Mouse (Mus musculus) lung, embryonic 14.5 days (tissue): ENCODE data around the gene Fam168a. TPM values are rescaled to one million over a fixed set of nuclear protein-coding genes. Genes with fewer than 3 reads are reported as not detected.

Source experiments
- ATAC-seq: fragments of 200-750 bp; cut with Nextera tagmentation; 2 replicates; pipeline ENCODE4 v1.8.0; 2017; ENCODE audit warnings: mild to moderate bottlenecking, moderate TSS enrichment, moderate library complexity; ENCODE audit not compliant: insufficient read depth
- DNase-seq: peaks from one replicate; pipeline ENCODE4 v3.0.0-alpha.2; 2015
- H3K27ac ChIP-seq: fragments of 300-500 bp; sonication (generic); 2 replicates; pipeline ENCODE4 v1.5.1; 2014; ENCODE audit warnings: low read depth, mild to moderate bottlenecking, moderate library complexity
- H3K27me3 ChIP-seq: fragments of 300-500 bp; sonication (generic); 2 replicates; pipeline ENCODE4 v1.6.1; 2014; ENCODE audit warnings: low read length, control low read depth; ENCODE audit not compliant: insufficient read depth
- H3K36me3 ChIP-seq: fragments of 300-500 bp; sonication (generic); 2 replicates; pipeline ENCODE4 v1.6.1; 2014; ENCODE audit warnings: control low read depth; ENCODE audit not compliant: insufficient read depth
- H3K4me1 ChIP-seq: fragments of 300-500 bp; sonication (generic); 2 replicates; pipeline ENCODE4 v1.6.1; 2014; ENCODE audit warnings: antibody characterized with exemption, control low read depth; ENCODE audit not compliant: insufficient read depth
- H3K4me2 ChIP-seq: fragments of 300-500 bp; sonication (generic); 2 replicates; pipeline ENCODE4 v1.6.1; 2014; ENCODE audit warnings: mild to moderate bottlenecking
- H3K4me3 ChIP-seq: fragments of 300-500 bp; sonication (generic); 2 replicates; pipeline ENCODE4 v1.5.1; 2014; ENCODE audit warnings: low read depth, low read length
- H3K9ac ChIP-seq: fragments of 300-500 bp; sonication (generic); 2 replicates; pipeline ENCODE4 v1.6.1; 2014
- H3K9me3 ChIP-seq: fragments of 300-500 bp; sonication (generic); 2 replicates; pipeline ENCODE4 v1.6.1; 2016; ENCODE audit warnings: low read depth, low read length, control low read depth
- CTCF ChIP-seq: IDR thresholded peaks from 2 replicates; pipeline ENCODE4 v1.5.1; 2016; ENCODE audit warnings: antibody characterized with exemption, low read depth
- WGBS: fragments of 180-500 bp; shearing (Covaris S2); extraction: QIAGEN DNeasy Blood & Tissue Kit; methylation state at CpG from one replicate; pipeline ENCODE4 v1.1.7; 2014; 5-methylcytosine and 5-hydroxymethylcytosine counted together
- polyA plus RNA-seq: library from polyadenylated mRNA; unstranded; fragments of >200 nt; fragmentation: Nextera tagmentation; extraction: Ambion mirVana; gene quantifications from 2 replicates; pipeline ENCODE4 v1.2.1, GENCODE M21; 2014

The Fam168a gene
- polyA plus RNA-seq, 1 experiment from 2014 or later: 42.8 TPM

DNA sequence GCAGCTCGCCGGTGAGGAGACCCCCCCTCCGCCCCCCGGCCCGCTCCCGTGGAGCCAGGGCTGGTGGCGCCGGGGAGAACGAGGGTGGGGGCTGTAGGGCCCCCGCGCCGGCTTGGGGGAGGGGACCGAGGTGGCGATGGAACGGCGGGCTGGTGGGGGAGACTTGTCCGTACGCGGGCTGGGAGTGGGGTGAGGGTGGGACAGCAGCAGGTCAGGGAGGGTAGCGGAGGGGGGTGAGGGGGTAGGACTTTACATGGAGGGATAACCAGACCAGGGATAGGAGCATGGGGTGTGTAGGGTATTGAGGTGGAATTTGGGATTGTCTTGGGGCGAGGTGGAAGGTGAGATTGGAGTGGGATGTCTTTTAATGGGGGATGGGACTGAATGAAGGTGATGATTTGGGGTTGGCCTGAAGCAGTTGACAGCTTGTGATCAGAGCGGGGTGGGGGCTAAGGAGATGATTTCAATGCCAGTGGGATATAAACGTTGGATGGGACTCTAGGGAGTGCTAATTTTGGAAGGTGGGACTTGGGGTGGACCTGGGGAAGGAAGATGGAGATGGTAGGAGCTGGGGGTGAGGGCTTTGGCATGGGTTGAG lies 547 bp downstream of the Fam168a start:
- DNase-seq (no peak), ATAC-seq (peak; percentile 53)
- no peaks in the 10 kb centered on the region for H3K27me3 ChIP-seq
- H3K4me2 ChIP-seq: peak overlapping the region; percentile 84
- H3K27ac ChIP-seq: peak overlapping the region; percentile 98
- no peaks in the 10 kb centered on the region for H3K36me3 ChIP-seq
- H3K4me1 ChIP-seq: peaks cover 12% of the 10 kb centered on the region; the same call in 1 of the 2 replicates
- peak overlapping the region; percentile 93 for H3K9ac ChIP-seq
- peak overlapping the region; percentile 89 for H3K4me3 ChIP-seq
- 1% methylated on average over 23 of the region's 23 CpGs for WGBS
- no peak for TF ChIP-seq CTCF
- no peaks in the 10 kb centered on the region for H3K9me3 ChIP-seq

DNA sequence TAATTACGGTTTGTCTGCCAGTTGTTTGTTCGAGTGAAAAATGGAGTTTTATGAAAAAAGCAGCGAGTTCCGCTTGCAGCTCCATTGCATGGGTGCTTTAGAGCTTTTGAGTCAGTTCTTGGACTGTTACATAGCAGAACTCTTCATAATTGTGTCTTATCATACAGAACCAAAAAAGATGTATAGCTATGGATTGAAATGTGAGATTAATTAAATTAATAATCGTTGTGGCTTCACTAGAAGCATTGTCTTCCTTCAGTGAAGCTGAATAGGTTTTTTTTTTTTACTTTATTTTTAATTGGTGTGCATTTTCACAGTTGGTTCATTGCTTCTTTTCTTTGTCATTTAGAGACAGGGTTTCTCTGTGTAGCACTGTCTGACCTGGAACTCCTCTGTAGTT lies 12.3 kb downstream of the Fam168a start:
- no peaks in the 10 kb centered on the region for H3K27me3 ChIP-seq
- H3K4me3 ChIP-seq: no peak overlapping the region
- TF ChIP-seq CTCF: no peak
- no peak overlapping the region for H3K27ac ChIP-seq
- DNase-seq (no peak), ATAC-seq (no peak)
- no peaks in the 10 kb centered on the region for H3K4me1 ChIP-seq
- no peaks in the 10 kb centered on the region for H3K9me3 ChIP-seq
- H3K4me2 ChIP-seq: no peak overlapping the region
- no peak overlapping the region for H3K9ac ChIP-seq
- H3K36me3 ChIP-seq: no peaks in the 10 kb centered on the region
- WGBS: 92% methylated on average over 5 of the region's 5 CpGs

- Histone ChIP-seq H3K4me2 (no peak overlapping the region), H3K27me3 (no peaks in the 10 kb centered on the region), H3K9ac (no peak overlapping the region), H3K27ac (no peak overlapping the region), H3K9me3 (no peaks in the 10 kb centered on the region), H3K4me3 (no peak overlapping the region), H3K4me1 (no peaks in the 10 kb centered on the region), H3K36me3 (no peaks in the 10 kb centered on the region)
- DNase-seq: no peak
- ATAC-seq: no peak
- TF ChIP-seq CTCF: no peak
- 67% methylated on average over 6 of the region's 6 CpGs for WGBS
Observed at GRCm38 (mm10) chr7:100722268-100722667, 15.8 kb downstream of the Fam168a start.

DNA sequence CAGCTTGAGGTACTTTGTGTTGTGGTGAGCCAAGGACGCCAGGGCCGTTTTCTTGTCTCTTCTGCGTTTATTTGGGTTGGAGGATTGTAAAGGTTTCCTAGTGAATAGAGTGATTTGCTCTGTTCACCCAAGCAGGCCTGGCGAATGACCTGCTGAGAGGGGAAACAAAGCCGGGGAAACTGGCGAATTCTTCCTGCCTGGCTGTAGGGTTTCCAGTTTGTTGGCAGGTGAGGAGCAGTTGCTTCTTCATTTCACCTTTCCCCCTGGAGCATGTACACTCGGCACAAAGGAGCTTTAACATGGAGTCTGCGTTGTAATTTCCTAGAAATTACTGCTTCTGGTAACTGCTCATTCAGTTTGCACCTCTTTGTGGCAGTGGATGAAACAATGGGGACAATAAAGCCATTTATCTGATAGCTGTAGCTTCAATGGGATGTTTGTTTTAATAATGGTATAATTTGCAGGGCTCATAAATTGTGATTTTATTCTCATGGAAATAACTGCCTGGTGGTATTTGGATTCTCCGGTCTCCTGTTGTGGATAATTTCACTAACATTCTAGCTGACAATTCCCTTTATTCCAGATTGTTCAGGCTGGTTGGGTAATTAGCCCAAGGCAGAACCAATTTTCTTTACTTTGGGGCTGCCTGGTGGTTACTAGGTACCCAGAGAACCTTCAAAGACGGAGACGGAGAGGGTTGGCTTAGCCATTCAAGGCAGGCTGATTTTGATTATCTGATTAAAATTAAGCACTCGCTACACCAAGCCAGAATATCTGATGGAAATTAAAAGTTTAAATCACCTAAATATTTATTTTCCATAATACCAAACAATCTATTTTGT lies 17.2 kb downstream of the Fam168a start:
- Histone ChIP-seq H3K9me3 (no peaks in the 10 kb centered on the region), H3K4me2 (no peak overlapping the region), H3K4me3 (no peak overlapping the region), H3K27ac (no peak overlapping the region), H3K36me3 (no peaks in the 10 kb centered on the region), H3K9ac (no peak overlapping the region), H3K4me1 (no peaks in the 10 kb centered on the region), H3K27me3 (no peaks in the 10 kb centered on the region)
- DNase-seq: no peak
- no peak for TF ChIP-seq CTCF
- 56% methylated on average over 12 of the region's 12 CpGs for WGBS
- no peak for ATAC-seq

- H3K36me3 ChIP-seq: no peaks in the 10 kb centered on the region
- H3K4me3 ChIP-seq: no peak overlapping the region
- TF ChIP-seq CTCF: no peak
- no peaks in the 10 kb centered on the region for H3K27me3 ChIP-seq
- H3K4me1 ChIP-seq: peaks cover 6% of the 10 kb centered on the region
- H3K27ac ChIP-seq: no peak overlapping the region
- WGBS: 59% methylated on average over 2 of the region's 2 CpGs
- DNase-seq (peak; percentile 51), ATAC-seq (no peak)
- no peaks in the 10 kb centered on the region for H3K9me3 ChIP-seq
- H3K4me2 ChIP-seq: no peak overlapping the region
- no peak overlapping the region for H3K9ac ChIP-seq
Observed at GRCm38 (mm10) chr7:100727538-100728085, 21.2 kb downstream of the Fam168a start.

DNA sequence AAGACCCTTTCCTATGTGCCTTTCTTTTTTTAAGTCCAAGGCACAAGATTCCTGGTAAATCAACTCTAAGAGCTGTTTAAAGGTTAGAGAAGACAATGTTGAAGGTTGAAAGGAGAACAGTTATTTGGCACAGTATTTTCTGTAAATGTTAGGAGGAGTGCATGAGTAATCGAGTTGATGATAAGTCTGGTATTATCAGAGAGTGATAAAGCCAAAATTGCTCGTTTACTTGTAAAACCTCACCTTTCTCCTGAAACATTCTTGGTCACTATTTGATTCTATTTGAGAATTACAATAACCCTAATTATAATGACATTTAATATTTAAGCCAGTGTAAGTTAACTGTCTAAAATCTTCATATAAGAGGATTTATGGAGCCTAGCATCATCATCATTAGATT lies 23.3 kb downstream of the Fam168a start:
- 73% methylated on average over 2 of the region's 2 CpGs for WGBS
- no peaks in the 10 kb centered on the region for H3K36me3 ChIP-seq
- H3K9ac ChIP-seq: no peak overlapping the region
- ATAC-seq: no peak
- no peak for DNase-seq
- peaks cover 14% of the 10 kb centered on the region for H3K4me1 ChIP-seq
- no peak overlapping the region for H3K4me2 ChIP-seq
- H3K27ac ChIP-seq: no peak overlapping the region
- no peak for TF ChIP-seq CTCF
- H3K27me3 ChIP-seq: no peaks in the 10 kb centered on the region
- H3K9me3 ChIP-seq: no peaks in the 10 kb centered on the region
- H3K4me3 ChIP-seq: no peak overlapping the region

DNA sequence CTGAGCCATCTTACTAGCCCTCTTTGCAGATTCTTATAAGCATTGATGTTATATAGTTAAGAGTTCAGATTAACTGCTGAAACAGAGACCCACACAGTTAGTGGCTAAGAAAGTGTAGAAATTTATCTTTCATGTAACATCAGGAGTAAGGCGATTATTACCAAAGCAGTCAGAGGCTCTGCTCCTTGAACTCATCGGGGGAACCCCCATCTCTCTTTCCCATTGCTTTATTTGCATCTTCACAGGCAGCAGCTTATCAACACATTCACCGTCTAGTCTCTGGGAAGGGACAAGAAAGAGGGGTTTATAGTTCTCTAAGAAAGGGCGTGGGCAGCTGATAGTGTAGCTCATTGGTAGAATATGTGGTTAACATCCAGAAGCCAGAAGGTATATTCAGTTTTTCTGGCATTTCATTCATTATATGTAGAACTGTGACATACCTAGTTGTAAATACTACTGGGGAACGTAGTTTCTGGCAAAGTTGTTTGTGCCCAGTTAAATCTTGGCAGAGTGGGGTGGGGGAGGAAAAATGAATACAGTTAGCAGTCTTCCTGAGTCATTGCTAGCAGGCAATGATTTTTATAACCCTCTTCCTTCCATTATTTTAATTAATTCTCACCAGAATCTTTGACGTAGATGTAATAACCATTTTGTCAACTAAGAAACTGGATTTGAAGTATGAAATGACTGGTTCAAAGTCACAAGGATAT lies 26.1 kb downstream of the Fam168a start:
- Histone ChIP-seq H3K4me1 (peaks cover 14% of the 10 kb centered on the region), H3K27ac (no peak overlapping the region), H3K36me3 (no peaks in the 10 kb centered on the region), H3K27me3 (no peaks in the 10 kb centered on the region), H3K9me3 (no peaks in the 10 kb centered on the region), H3K4me3 (no peak overlapping the region), H3K9ac (no peak overlapping the region), H3K4me2 (peak overlapping the region; percentile 53; the same call in 1 of the 2 replicates)
- ATAC-seq (no peak), DNase-seq (no peak)
- TF ChIP-seq CTCF: no peak
- WGBS: 34% methylated on average over 6 of the region's 6 CpGs
